Mouse (Mus musculus) gastrocnemius, postnatal 36 days (tissue): ENCODE measurements around the gene Gstm5. TPM values are rescaled to one million over a fixed set of nuclear protein-coding genes. Genes with fewer than 3 reads are reported as not detected.
"Not testable (repeated sequence)": the region's sequence is repeated elsewhere in the genome, so short reads cannot be mapped to it uniquely, and the experiment has no call there.

Experiments
- DNase-seq, 2 experiments: peaks; one replicate each; pipeline ENCODE4 v3.0.0; 2022
- intact Hi-C: fragments of 180-260 bp; cut with DNase I; formaldehyde crosslinking; loops from one replicate; pipeline ENCODE4 v1.15.1; 2025
- long read RNA-seq, 2 experiments: library from polyadenylated mRNA; stranded (forward); transcript quantifications; one replicate each; pipeline ENCODE4 v2.0.0; 2021
- total RNA-seq, 2 experiments: library from RNA; stranded (reverse); gene quantifications; 2 replicates each; pipeline ENCODE4 v1.2.3; 2021

Gene Gstm5
- total RNA-seq: 10 to 100 TPM; 66.3 to 72.8 TPM
- long read RNA-seq, experiment 1, transcript Gstm5-201 (8 exons, 945 nt): major isoform, 91 of 101 reads
- long read RNA-seq, experiment 1, partial matches to known transcripts: 3 of 101 reads
- long read RNA-seq, experiment 1, other reads (novel, unspliced or antisense): 7 of 101 reads
- long read RNA-seq, experiment 2, transcript Gstm5-201 (8 exons, 945 nt): major isoform, 148 of 159 reads
- long read RNA-seq, experiment 2, partial matches to known transcripts: 2 of 159 reads
- long read RNA-seq, experiment 2, other reads (novel, unspliced or antisense): 9 of 159 reads

DNA sequence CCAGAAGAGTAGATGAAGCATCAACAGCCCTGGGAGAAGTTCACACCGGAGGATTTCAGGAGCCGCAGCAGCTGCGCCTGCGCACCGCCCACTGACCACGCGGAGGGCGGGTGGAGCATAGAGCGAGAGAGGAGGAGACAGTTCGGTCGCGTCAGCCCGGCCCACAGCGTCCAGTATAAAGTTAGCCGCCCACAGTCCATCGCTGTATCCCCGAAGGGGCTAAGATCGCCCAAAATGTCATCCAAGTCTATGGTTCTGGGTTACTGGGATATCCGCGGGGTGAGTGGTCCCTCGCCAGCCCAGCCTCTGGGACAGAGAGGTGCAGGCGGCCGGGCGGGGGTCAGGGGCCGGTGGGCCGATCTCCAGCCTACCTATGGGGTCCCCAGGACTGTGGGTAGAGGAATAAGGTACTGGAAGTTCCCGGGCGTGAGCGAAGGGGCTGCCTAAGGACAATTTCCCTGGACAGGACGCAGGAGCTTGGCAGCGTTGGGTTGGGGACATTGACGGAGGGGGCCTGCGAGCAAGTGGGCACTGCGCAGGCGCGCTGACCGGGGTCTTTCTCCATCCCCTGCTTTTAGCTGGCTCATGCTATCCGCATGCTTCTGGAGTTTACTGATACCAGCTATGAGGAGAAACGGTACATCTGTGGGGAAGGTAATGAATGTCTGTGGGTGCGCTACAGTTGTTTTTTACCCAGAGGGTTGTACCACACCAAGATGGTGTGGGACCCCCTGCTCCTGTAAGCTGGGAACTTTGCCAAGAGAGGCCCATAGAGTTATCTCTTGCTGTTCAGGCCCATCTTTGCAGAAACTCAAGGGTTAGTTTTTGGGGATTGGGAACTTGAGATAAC lies at the start of gene Gstm5:
Gstm5 (plus strand) TSS at position 102 of the 850 bp plus-strand sequence.
- peak; percentile 72 to 77 for DNase-seq
- intact Hi-C loops: no loop called here

DNA sequence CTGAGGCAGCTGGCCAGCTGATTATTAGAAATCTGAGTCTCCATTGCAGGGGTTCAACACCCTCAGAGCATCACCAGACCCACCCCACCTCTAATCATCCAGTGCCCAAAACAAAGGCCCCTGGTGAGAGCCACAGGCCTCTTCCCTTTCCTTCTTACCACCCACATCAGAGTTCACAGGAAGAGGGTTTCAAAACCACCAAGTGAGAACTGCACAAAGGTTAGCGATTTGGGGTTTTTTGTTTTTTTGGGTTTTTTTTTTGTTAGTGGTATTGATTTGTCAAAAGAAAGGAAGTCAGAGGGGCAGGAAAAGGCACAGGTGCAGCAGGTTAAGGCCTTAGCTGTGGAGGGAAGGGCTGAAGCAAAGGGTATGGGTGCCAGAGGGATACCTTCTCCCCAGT lies 49.4 kb upstream of the Gstm5 start:
- intact Hi-C loops: no loop called here

DNA sequence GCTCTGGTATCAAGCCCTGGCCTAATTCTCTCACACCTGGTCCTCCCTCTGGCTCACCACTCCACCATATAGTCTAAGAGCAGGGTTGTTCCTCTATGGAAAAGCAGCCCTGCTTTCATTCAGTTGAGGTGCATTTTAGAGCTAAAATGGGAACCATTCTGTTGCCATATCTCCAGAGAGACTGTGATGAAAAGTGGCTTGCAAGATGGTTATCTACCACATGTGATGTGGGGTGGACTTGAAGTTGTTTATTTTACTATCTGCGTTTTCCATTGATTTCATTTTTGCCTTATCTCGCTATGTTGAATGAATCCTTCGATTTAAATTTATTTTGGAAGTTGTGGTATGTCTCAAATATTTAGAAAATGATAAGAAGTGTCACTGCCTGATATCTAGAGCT lies 48.8 kb upstream of the Gstm5 start:
- intact Hi-C loops: no loop called here
- DNase-seq: no peak

More for the DNA sequence above, 49.4 kb upstream of the Gstm5 start:
- no peak for DNase-seq

DNA sequence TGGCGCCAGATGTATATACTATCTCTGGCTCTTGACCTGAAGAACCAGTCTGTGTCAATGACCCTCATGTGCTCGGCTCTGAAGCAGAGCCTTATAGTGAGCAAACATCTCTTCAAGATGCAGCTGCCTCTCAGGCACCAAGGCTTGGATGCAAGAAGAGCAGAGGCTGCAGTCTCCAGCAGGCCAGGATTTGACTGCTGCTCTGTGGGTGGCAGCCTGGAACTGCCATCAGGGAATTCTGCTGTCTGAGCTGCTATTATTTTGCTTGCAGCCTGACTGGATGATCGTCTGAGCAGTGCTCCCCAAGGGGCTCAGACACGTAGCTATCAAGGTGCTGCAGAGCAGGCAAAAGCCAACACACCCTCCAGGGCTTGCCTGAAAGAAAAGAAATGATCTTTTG lies 47.5 kb upstream of the Gstm5 start:
- intact Hi-C loops: no loop called here

GRCm38 (mm10) chr3:107849000-107849692 lies 46.5 kb upstream of the Gstm5 start:
- intact Hi-C loops: no loop called here

More for the DNA sequence above, 47.5 kb upstream of the Gstm5 start:
- no peak for DNase-seq

DNA sequence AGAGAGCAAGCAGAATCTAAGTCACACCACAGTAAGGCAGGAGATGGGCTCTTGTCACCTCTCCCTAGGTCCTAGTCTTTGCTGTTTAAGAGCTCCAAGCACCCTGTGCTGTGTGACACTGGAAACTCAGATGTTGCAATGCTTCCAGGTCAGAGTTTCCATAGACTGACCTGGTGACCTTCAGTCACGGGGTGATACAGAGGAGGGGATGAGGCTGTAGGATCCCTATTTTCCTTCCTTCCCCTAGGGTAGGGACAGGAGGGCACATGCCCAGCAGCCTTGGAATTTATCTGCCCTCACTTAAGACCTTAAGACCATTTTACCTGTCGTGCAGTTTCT lies 46.0 kb upstream of the Gstm5 start:
- DNase-seq: no peak
- intact Hi-C loops: no loop called here

More at GRCm38 (mm10) chr3:107849000-107849692, 46.5 kb upstream of the Gstm5 start:
- no peak for DNase-seq

DNA sequence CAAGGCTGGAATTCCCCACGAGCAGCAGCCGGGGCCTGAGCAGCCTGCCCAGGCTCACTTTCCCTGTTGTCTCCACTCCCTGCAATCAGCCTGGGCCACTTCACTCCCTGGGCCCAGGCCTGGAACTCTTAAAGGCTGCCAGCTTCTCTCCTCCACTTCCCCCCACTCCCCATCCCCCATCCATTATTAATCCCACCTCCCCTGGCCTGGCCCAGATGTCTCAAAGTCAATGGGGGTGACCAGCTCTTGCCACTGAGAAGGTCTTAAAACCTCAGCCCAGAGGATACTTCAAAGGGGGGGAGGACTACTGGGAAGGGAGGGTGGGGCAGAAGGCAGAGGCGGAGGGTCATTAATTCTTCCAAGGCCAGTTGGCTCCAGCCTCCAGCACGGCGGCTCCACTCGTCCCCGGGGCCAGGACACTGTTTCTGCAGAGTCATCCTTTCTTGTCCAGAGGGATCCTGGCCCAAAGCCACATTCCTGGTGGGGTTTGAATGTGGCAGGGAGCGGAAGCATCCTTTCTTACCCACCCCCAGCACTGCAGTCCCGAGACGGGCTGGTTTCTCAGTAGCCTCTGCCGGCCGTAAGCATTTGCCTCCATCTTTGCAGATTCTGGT lies 45.1 kb upstream of the Gstm5 start:
- DNase-seq: peak; percentile 62 to 66
- intact Hi-C loops: no loop called here

- intact Hi-C loops: no loop called here
- no peak for DNase-seq
Measured at GRCm38 (mm10) chr3:107852786-107853185, 42.8 kb upstream of the Gstm5 start.

DNA sequence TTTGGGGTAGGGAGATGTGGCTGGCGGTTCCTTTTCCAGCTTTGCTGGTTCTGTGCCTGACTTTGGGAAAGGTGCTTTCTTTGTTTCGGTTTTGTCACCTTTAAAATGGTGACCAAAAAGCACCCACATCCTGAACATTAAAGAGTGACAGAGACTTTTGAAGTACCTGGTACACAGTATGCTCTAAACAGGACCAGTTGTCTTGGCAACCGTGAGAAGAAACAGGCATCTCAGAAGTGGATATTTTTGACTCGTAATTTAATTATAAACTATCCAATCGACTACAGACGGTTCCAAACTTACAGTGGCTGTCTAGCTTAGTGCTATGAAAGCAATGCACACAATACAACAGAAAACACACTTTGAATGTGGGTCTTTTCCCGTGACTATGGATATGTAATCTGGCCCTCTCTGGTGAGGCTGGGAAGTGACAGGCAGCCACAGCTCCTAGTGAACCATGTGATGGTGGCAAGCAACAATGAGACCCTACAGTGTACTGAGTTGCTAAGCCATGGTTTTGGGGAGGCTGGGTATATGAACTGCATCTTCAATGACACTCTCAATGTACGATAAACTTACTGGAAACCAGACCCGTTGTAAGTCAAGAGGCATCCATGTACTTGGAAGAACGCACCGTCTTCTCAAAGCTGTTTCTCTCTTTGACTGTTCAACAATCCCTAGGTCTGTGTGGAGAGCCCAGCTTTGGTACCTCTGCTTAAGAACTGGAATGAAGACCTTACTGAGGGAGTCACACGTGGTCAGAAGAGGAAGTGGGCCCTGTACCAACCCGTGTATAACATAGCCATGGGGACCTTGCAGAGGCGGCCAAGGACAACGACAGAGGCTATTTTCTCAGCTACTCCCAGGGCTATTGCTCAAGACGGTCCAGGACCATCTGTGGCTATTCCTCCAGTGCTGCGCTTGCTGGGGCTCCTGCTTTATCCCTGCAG lies 42.1 kb upstream of the Gstm5 start:
- DNase-seq: no peak
- intact Hi-C loops: no loop called here

DNA sequence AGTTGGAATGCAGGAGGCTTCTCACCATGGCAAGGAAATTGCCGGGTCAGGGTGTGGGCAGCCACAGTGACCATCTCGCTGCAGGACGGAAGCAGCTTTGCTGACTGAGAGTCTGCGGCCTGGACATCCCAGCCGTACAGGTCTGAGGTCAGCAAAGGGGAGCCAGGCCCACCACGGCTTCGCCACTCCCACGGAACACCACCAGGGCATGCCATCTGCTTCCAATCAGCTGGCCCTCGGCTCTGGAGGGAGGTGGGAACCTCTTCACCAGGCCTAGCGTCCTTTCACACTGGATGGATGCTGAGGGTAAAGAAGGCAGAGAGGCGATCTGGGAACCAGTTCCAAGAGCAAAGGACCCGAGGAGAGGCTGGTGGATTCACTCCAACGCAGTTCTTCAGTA lies 40.3 kb upstream of the Gstm5 start:
- no peak for DNase-seq
- intact Hi-C loops: no loop called here

- no peak for DNase-seq
- intact Hi-C loops: no loop called here
Measured at GRCm38 (mm10) chr3:107857646-107858045, 38.0 kb upstream of the Gstm5 start.

DNA sequence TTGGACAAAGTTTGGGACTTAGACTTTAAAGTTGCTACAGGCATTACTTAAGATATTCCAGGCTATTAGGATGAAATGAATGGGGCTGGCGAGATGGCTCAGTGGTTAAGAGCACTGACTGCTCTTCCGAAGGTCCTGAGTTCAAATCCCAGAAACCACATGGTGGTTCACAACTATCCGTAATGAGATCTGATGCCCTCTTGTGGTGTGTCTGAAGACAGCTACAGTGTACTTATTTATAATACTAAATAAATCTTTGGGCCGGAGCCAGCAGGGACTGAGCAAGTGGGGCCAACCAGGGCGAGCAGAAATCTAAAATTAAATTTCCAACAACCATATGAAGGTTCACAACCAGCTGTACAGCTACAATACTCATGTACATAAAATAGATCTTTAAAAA lies 34.1 kb upstream of the Gstm5 start:
- intact Hi-C loops, DNase-seq: not testable (repeated sequence)

DNA sequence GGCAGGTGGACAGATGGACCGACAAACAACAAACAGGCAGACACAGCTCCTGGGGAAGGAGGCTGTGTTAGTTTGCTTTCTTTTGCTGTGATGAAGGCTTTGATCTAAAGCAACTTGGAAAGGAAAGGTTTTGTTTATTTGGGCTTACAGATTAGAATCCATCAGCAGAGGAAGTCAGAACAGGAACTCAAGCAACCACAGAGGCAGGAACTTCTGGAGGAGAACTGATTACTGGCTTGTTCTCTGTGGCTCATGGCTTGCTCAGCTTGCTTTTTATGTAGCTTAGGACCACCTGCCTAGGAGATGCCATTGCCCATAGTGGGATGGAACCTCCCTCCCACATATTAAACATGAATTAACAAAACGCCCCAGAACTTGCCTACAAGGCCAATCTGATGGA lies 33.1 kb upstream of the Gstm5 start:
- intact Hi-C loops: loop anchor here (2.0 kb wide), 1 partner anchor 102 kb away; the partner anchor contains the start of gene Csf1
- DNase-seq: no peak

GRCm38 (mm10) chr3:107863471-107863870 lies 32.1 kb upstream of the Gstm5 start:
- intact Hi-C loops: loop anchor here (2.0 kb wide), 1 partner anchor 103 kb away; the partner anchor contains the start of gene Csf1
- DNase-seq: no peak

DNA sequence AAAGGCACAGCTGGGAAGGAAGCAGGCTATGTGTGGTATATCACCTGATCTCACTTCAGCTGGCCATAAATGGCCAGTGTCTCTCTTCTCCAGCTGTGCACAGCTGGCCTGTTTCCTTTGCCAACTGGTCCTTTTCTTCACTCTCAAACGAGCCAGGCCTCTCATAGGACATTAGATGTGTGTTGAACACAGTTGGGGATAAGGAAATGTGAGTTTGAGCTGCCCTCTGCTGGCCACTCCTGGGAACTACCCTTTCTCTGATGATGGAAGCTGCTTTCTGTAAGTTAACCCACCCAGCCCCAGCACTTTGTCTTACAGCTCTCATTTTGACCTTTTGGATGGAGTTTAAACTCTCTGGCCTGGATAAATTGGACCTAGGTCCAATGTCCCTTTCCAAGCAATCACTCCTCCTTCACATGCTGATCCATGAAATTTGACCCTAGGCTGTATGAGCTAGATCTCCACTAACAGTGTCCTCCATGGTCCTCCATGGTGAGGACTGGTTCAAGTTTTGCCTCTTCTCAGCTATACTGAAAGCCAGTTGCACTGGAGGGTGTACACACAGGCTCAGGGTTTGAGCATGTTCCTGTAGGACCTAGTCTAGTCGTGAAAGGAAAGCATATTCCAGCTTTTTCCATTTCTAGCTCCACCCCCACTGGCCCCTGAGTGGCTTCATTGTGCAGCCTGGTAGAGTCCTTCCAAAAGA lies 31.6 kb upstream of the Gstm5 start:
- intact Hi-C loops: loop anchor here (1.0 to 2.0 kb wide), 2 partner anchors 103 to 167 kb away; partner anchors contain the start of gene Csf1
- peak; percentile 83 to 90 for DNase-seq

- intact Hi-C loops: loop anchor here (2.0 kb wide), 2 partner anchors 53 to 195 kb away; no protein-coding TSS in a partner anchor
- no peak for DNase-seq
Measured at GRCm38 (mm10) chr3:107865364-107866091, 30.1 kb upstream of the Gstm5 start.

DNA sequence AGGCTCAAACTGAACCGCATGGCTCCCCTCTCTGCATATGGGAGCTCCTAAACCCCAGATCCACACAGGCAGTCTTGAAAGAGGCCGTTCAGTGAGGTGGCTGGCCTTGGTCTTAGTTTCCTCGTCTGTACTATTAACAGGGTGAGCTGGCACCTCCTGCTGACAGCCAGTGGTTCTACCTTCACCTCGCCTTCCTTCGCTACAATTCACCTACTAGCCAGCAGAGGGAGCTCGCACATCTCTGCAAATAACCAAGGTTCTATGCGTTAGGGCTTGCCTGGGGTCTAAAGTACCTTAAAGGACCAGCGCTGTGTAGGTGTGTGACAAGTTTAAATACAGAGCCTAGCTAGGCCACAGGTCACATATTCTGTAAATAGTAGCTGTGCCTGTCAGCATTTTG lies 28.5 kb upstream of the Gstm5 start:
- peak; percentile 80 to 82 for DNase-seq
- intact Hi-C loops: loop anchor here (2.0 kb wide), 2 partner anchors 52 to 194 kb away; no protein-coding TSS in a partner anchor

DNA sequence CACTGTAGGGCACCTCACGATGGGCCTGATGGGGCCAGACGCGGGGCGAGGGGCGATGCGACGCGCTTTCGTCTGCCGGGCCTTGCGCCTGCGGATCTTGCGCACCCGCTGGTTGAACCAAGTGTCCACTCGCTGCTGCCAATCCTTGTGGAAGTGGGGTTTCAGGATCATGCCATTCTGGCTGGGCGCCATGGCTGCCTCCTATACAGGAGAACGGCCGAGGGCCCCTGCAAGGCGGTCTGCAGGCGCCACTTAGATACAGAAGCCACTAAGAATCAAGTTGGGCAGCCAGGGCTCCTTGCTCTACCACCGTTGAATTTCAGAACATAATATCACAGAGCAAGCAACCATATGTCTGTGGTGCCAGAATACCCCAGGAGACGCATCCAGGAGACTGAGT lies 27.2 kb upstream of the Gstm5 start:
- no peak for DNase-seq
- intact Hi-C loops: no loop called here
